ENCODE assay signal across 14 mouse cellular contexts in genomic region chr12:107160137-107160536, GRCm38 (mm10).
A peak's percentile ranks its signal among the peaks of the same experiment; 100 is the strongest.
DNase-seq lines count a peak whose midpoint lies in the region; ATAC-seq and TF ChIP-seq lines count a peak whose summit lies in the region.
"Had no signal": no experiment of that assay in that cellular context is flagged by ENCODE, and none has a peak within 500 bp of the region (broad histone marks: within the 10 kb centered on the region; RNA-seq: fewer than 3 reads in every experiment).

No protein-coding gene starts in this region.

- intact Hi-C loops in left cerebral cortex, postnatal 10 days (cut with DNase I), result no loop called here

- H3K4me2 ChIP-seq in forebrain, embryonic 16.5 days (ENCODE audit: low read length), result no peak overlapping the region
- no peak overlapping the region for H3K4me2 ChIP-seq in midbrain, embryonic 11.5 days
- no peak overlapping the region for H3K4me2 ChIP-seq in midbrain, postnatal 0 days (ENCODE audit: low read depth, low read length, poor library complexity, severe bottlenecking)
- H3K4me2 ChIP-seq: heart, embryonic 13.5 days; liver, embryonic 11.5 days had no signal

- no peak overlapping the region for H3K4me3 ChIP-seq in forebrain, embryonic 10.5 days
- H3K4me3 ChIP-seq in forebrain, embryonic 16.5 days (replicated peaks; ENCODE audit: low read length), result no peak overlapping the region
- no peak overlapping the region for H3K4me3 ChIP-seq in midbrain, embryonic 11.5 days (ENCODE audit: low read depth, low read length)
- H3K4me3 ChIP-seq in midbrain, postnatal 0 days (ENCODE audit: low read depth, low read length), result no peak overlapping the region
- H3K4me3 ChIP-seq: heart, embryonic 13.5 days had no signal

- no peak for ATAC-seq in forebrain, embryonic 16.5 days
- ATAC-seq in midbrain, embryonic 11.5 days (ENCODE audit: low FRiP score), result no peak
- ATAC-seq in midbrain, postnatal 0 days (ENCODE audit: low FRiP score), result no peak
- ATAC-seq: forebrain, embryonic 14.5 days had no signal

- no peaks in the 10 kb centered on the region for H3K9me3 ChIP-seq in forebrain, embryonic 10.5 days
- no peaks in the 10 kb centered on the region for H3K9me3 ChIP-seq in forebrain, embryonic 16.5 days (ENCODE audit: control insufficient read depth, low read length)
- H3K9me3 ChIP-seq in midbrain, embryonic 11.5 days (ENCODE audit: control insufficient read depth, low read length), result no peaks in the 10 kb centered on the region
- H3K9me3 ChIP-seq in midbrain, postnatal 0 days (ENCODE audit: low read length), result no peaks in the 10 kb centered on the region
- H3K9me3 ChIP-seq: heart, embryonic 13.5 days had no signal

- no peak overlapping the region for H3K9ac ChIP-seq in forebrain, embryonic 16.5 days (replicated peaks; ENCODE audit: low read depth, low read length)
- H3K9ac ChIP-seq in midbrain, embryonic 11.5 days (ENCODE audit: low read length), result 0 out of 2 replicates have a peak overlapping the region, but pooled peaks have one; percentile 14
- no peak overlapping the region for H3K9ac ChIP-seq in midbrain, postnatal 0 days (replicated peaks; ENCODE audit: low read length, poor library complexity, severe bottlenecking)
- H3K9ac ChIP-seq: heart, embryonic 13.5 days had no signal

- H3K27me3 ChIP-seq in forebrain, embryonic 10.5 days (ENCODE audit: poor library complexity, severe bottlenecking), result no peaks in the 10 kb centered on the region
- H3K27me3 ChIP-seq in forebrain, embryonic 16.5 days (replicated peaks; ENCODE audit: control insufficient read depth, insufficient read depth, low read length), result no peaks in the 10 kb centered on the region
- no peaks in the 10 kb centered on the region for H3K27me3 ChIP-seq in midbrain, embryonic 11.5 days (ENCODE audit: control insufficient read depth, insufficient read depth, low read length)
- H3K27me3 ChIP-seq in midbrain, postnatal 0 days (ENCODE audit: insufficient read depth, low read length), result no peaks in the 10 kb centered on the region
- H3K27me3 ChIP-seq: CH12.LX had no signal

- peaks cover 36% of the 10 kb centered on the region for H3K4me1 ChIP-seq in forebrain, embryonic 10.5 days
- H3K4me1 ChIP-seq in forebrain, embryonic 16.5 days (replicated peaks; ENCODE audit: control insufficient read depth, insufficient read depth, low read length), result 0 out of 2 replicates have a peak, but pooled peaks cover 3% of the 10 kb centered on the region
- H3K4me1 ChIP-seq in midbrain, embryonic 11.5 days (ENCODE audit: control insufficient read depth, insufficient read depth, low read length), result no peaks in the 10 kb centered on the region
- no peaks in the 10 kb centered on the region for H3K4me1 ChIP-seq in midbrain, postnatal 0 days (ENCODE audit: insufficient read depth, low read length)

- TF ChIP-seq CTCF in midbrain, postnatal 0 days (IDR thresholded peaks at IDR 0.05), result no peak

- H3K27ac ChIP-seq in forebrain, embryonic 10.5 days, result 0 out of 2 replicates have a peak overlapping the region, but pooled peaks have one; percentile 8
- no peak overlapping the region for H3K27ac ChIP-seq in forebrain, embryonic 16.5 days (ENCODE audit: low read length)
- no peak overlapping the region for H3K27ac ChIP-seq in midbrain, embryonic 11.5 days (ENCODE audit: low read depth, low read length)
- no peak overlapping the region for H3K27ac ChIP-seq in midbrain, postnatal 0 days (ENCODE audit: low read depth, low read length)
- H3K27ac ChIP-seq: heart, embryonic 13.5 days had no signal

- H3K36me3 ChIP-seq in forebrain, embryonic 10.5 days (replicated peaks), result no peaks in the 10 kb centered on the region
- no peaks in the 10 kb centered on the region for H3K36me3 ChIP-seq in forebrain, embryonic 16.5 days (ENCODE audit: control insufficient read depth, insufficient read depth)
- H3K36me3 ChIP-seq in midbrain, embryonic 11.5 days (ENCODE audit: control insufficient read depth, insufficient read depth, low read length), result no peaks in the 10 kb centered on the region
- no peaks in the 10 kb centered on the region for H3K36me3 ChIP-seq in midbrain, postnatal 0 days (ENCODE audit: insufficient read depth, low read length)
- H3K36me3 ChIP-seq: heart, embryonic 13.5 days had no signal

- WGBS in forebrain, embryonic 10.5 days, result 6% methylated on average over 7 of the region's 7 CpGs
- 24% methylated on average over 7 of the region's 7 CpGs for WGBS in forebrain, embryonic 16.5 days
- 12% methylated on average over 7 of the region's 7 CpGs for WGBS in midbrain, embryonic 11.5 days
- WGBS in midbrain, postnatal 0 days, result 23% methylated on average over 7 of the region's 7 CpGs

- no peak for DNase-seq in forebrain, embryonic 10.5 days (ENCODE audit: extremely low spot score, low spot score)
- DNase-seq in midbrain, embryonic 11.5 days (ENCODE audit: low spot score, missing footprints), result no peak
- no peak for DNase-seq in midbrain, postnatal 0 days (ENCODE audit: low spot score)
- DNase-seq in induced T-regulatory cell, adult 2 months (ENCODE audit: low read depth), result peak; percentile 82
- peak; percentile 92 for DNase-seq in thymus, postnatal 14 days
- DNase-seq in left cerebral cortex, postnatal 10 days (ENCODE audit: extremely low spot score in 1 of 2, low spot score in 2 of 2), result no peak
- DNase-seq in adrenal gland, adult 18-20 months (ENCODE audit: low spot score in 2 of 2), result no peak
- DNase-seq: midbrain, embryonic 14.5 days; right cerebral cortex, adult 18-20 months had no signal

Comparison
In these comparisons a context has a peak if more than half of its experiments do, and no peak if none do; other contexts are left out.
1. DNase-seq: peak in induced T-regulatory cell, adult 2 months (single experiment) and thymus, postnatal 14 days (single experiment); none in forebrain, embryonic 10.5 days (single experiment), midbrain, embryonic 11.5 days (single experiment), midbrain, postnatal 0 days (single experiment), left cerebral cortex, postnatal 10 days (0 of 2) and adrenal gland, adult 18-20 months (0 of 2).